Mouse (Mus musculus): ENCODE results near the gene Acsl3. TPM values are rescaled to one million over a fixed set of nuclear protein-coding genes. Genes with fewer than 3 reads are reported as not detected.

Acsl3 gene
- total RNA-seq (2023): 10 to 100 TPM in 1 of 2 experiments, 1 to 10 TPM in 1; 8.2 to 10.5 TPM

GRCm38 (mm10) chr1:78657671-78658440 lies at the start of gene Acsl3, which contains the start of gene Utp14b:
Gene Acsl3, plus strand, starts transcription at chr1:78657825.
Gene Utp14b, plus strand, starts transcription at chr1:78658038.

Other genes starting within 250 kb of the Acsl3 start
- gene Farsb, start 168.9 kb upstream of the Acsl3 start, total RNA-seq (2023): 10 to 100 TPM; 56.9 to 62.9 TPM
- gene Mogat1, start 146.8 kb upstream of the Acsl3 start, total RNA-seq (2023): 1 to 10 TPM; 1.8 to 2.3 TPM
- not detected for gene BC035947, start 145.7 kb upstream of the Acsl3 start, total RNA-seq (2023)
- 10 to 100 TPM; 15.8 to 17.5 TPM for gene Utp14b, start 213 bp downstream of the Acsl3 start, total RNA-seq (2023)
- gene Kcne4, start 158.9 kb downstream of the Acsl3 start, total RNA-seq (2023): not detected

All from T-cell, adult 66 days (primary cell).